31 mouse cellular contexts compared by ENCODE assay signal in the genomic region with DNA sequence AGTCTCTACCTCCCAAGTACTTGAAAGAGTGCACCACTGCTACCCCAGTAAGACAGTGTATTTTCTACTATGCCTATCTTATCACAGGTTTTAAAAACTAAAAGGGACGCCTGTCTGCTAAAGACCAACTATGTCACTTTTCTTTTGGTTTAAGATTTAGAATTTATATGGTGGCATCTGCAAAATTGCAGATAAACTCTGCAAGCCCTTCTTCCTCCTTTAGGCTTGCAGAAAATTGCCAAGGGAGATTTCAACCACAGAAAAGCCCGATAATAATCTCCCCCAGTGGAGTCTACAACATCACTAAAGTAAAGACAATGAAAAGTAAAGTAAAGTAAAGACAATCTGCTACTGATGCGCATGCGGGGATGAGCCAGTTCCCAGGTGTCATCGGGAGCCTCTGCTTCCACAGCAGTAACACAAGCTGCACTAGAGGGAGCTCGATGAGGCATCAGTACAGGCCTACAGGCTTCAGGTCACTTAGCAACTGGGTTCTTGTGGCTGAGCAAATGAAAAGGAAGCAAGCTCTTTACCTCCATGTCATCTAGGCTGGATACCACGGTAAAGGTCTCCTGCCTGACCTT. TPM values are rescaled to one million over a fixed set of nuclear protein-coding genes. Genes with fewer than 3 reads are reported as not detected.
DNase-seq lines count a peak whose midpoint lies in the region; ATAC-seq and TF ChIP-seq lines count a peak whose summit lies in the region.
"Had no signal": no experiment of that assay in that cellular context is flagged by ENCODE, and none has a peak within 500 bp of the region (broad histone marks: within the 10 kb centered on the region; RNA-seq: fewer than 3 reads in every experiment).

No protein-coding gene starts in this region.

- H3K27ac ChIP-seq in heart, embryonic 12.5 days (ENCODE audit: poor library complexity, severe bottlenecking) = peak overlapping the region; percentile 41
- H3K27ac ChIP-seq in liver, embryonic 14.5 days = 0 out of 2 replicates have a peak overlapping the region, but pooled peaks have one; percentile 7
- H3K27ac ChIP-seq: forebrain, embryonic 10.5 days; forebrain, embryonic 15.5 days; heart, adult 2 months; hindbrain, embryonic 13.5 days; neural tube, embryonic 15.5 days; stomach, postnatal 0 days had no signal

- H3K9ac ChIP-seq in heart, embryonic 12.5 days = no peak overlapping the region
- H3K9ac ChIP-seq in liver, embryonic 14.5 days (replicated peaks) = 0 out of 2 replicates have a peak overlapping the region, but pooled peaks have one; percentile 5
- H3K9ac ChIP-seq: forebrain, embryonic 15.5 days; hindbrain, embryonic 13.5 days; kidney, embryonic 15.5 days; neural tube, embryonic 15.5 days had no signal

- H3K4me2 ChIP-seq in heart, embryonic 12.5 days = no peak overlapping the region
- peak overlapping the region; percentile 6; the same call in 1 of the 2 replicates for H3K4me2 ChIP-seq in liver, embryonic 14.5 days (ENCODE audit: low read depth)
- H3K4me2 ChIP-seq: forebrain, embryonic 15.5 days; hindbrain, embryonic 13.5 days; kidney, embryonic 15.5 days; neural tube, embryonic 15.5 days had no signal

- H3K9me3 ChIP-seq in heart, embryonic 12.5 days (replicated peaks) = no peaks in the 10 kb centered on the region
- H3K9me3 ChIP-seq in G1E (replicated peaks) = no peaks in the 10 kb centered on the region
- no peaks in the 10 kb centered on the region for H3K9me3 ChIP-seq in liver, embryonic 14.5 days (ENCODE audit: control insufficient read depth, low read length)
- H3K9me3 ChIP-seq: forebrain, embryonic 10.5 days; forebrain, embryonic 15.5 days; hindbrain, embryonic 13.5 days; kidney, embryonic 15.5 days; neural tube, embryonic 15.5 days had no signal

- WGBS in heart, embryonic 12.5 days = 59% methylated on average over 7 of the region's 7 CpGs
- WGBS in liver, embryonic 14.5 days (ENCODE audit: insufficient replicate concordance) = 53% methylated on average over 7 of the region's 7 CpGs

- no peaks in the 10 kb centered on the region for H3K27me3 ChIP-seq in heart, embryonic 12.5 days (replicated peaks)
- H3K27me3 ChIP-seq in G1E (ENCODE audit: insufficient read depth, low read length) = peaks cover 10% of the 10 kb centered on the region
- peaks cover 6% of the 10 kb centered on the region for H3K27me3 ChIP-seq in liver, embryonic 14.5 days (ENCODE audit: control insufficient read depth, insufficient read depth, low read length)
- H3K27me3 ChIP-seq: forebrain, embryonic 15.5 days; neural tube, embryonic 15.5 days had no signal

- peaks cover 54% of the 10 kb centered on the region for H3K4me1 ChIP-seq in heart, embryonic 12.5 days (replicated peaks)
- peaks cover 49% of the 10 kb centered on the region for H3K4me1 ChIP-seq in G1E (ENCODE audit: insufficient read depth, low read depth, low read length)
- H3K4me1 ChIP-seq in liver, embryonic 14.5 days (replicated peaks; ENCODE audit: control insufficient read depth in 2 of 2, insufficient read depth in 2 of 2, low read length in 1 of 2) = peaks cover 30 to 31% of the 10 kb centered on the region in 2 experiments

- no peak for ATAC-seq in heart, embryonic 12.5 days (ENCODE audit: insufficient number of reproducible peaks, low FRiP score)
- ATAC-seq in G1E (ENCODE audit: extremely low read depth, insufficient number of reproducible peaks, low FRiP score, poor library complexity, severe bottlenecking) = peak; percentile 62
- ATAC-seq in common myeloid progenitor, adult 5-6 weeks (replicated peaks; ENCODE audit: low read depth, poor library complexity, severe bottlenecking) = peak; percentile 18; the same call in 1 of the 2 replicates
- no peak for ATAC-seq in liver, embryonic 14.5 days (ENCODE audit: insufficient read depth)
- ATAC-seq: forebrain, embryonic 15.5 days; lung, postnatal 0 days had no signal

- no peak for DNase-seq in heart, adult 11 months
- peak; percentile 65 for DNase-seq in G1E (ENCODE audit: low spot score)
- DNase-seq in liver, embryonic 14.5 days (ENCODE audit: low read depth in 3 of 3, low spot score in 3 of 3) = no peak
- DNase-seq in adrenal gland, adult 2 months = no peak
- DNase-seq in layer of hippocampus, adult 18-20 months (ENCODE audit: low spot score in 2 of 2) = no peak
- no peak for DNase-seq in right cerebral cortex, adult 18-20 months
- DNase-seq: adrenal gland, postnatal 25 days; cerebellum, adult 11-12 months; cerebellum, postnatal 14 days; gastrocnemius, postnatal 36 days; heart, adult 2 months; heart, postnatal 4 days; kidney, adult 11 months; kidney, postnatal 36 days; layer of hippocampus, postnatal 36 days; left cerebral cortex, postnatal 4 days; lung, adult 18-20 months; lung, postnatal 4 days; midbrain, embryonic 14.5 days; right cerebral cortex, postnatal 4 days; thymus, adult 2 months; thymus, postnatal 36 days had no signal

- TF ChIP-seq EP300 in liver, embryonic 14.5 days (IDR thresholded peaks at IDR 0.05; ENCODE audit: low read depth) = no peak

- H3K4me3 ChIP-seq in heart, embryonic 12.5 days = no peak overlapping the region
- H3K4me3 ChIP-seq in G1E (ENCODE audit: low read depth, low read length) = no peak overlapping the region; the same call in 1 of the 2 replicates
- no peak overlapping the region for H3K4me3 ChIP-seq in liver, embryonic 14.5 days (ENCODE audit: insufficient read depth in 1 of 2, low read depth in 2 of 2, low read length in 2 of 2)
- H3K4me3 ChIP-seq: forebrain, embryonic 10.5 days; forebrain, embryonic 15.5 days; heart, adult 2 months; hindbrain, embryonic 13.5 days; kidney, embryonic 15.5 days; neural tube, embryonic 15.5 days had no signal

- TF ChIP-seq CTCF in G1E (IDR thresholded peaks at IDR 0.05; ENCODE audit: low read depth, low read length) = no peak
- TF ChIP-seq CTCF in liver, embryonic 14.5 days (IDR thresholded peaks at IDR 0.05; ENCODE audit: low read depth) = peak; percentile 20; the same call in 1 of the 2 replicates

- H3K36me3 ChIP-seq in heart, embryonic 12.5 days = peaks cover 5% of the 10 kb centered on the region; the same call in 1 of the 2 replicates
- peaks cover 4% of the 10 kb centered on the region for H3K36me3 ChIP-seq in G1E (replicated peaks)
- no peaks in the 10 kb centered on the region for H3K36me3 ChIP-seq in liver, embryonic 14.5 days (replicated peaks; ENCODE audit: control insufficient read depth, insufficient read depth, low read depth)
- H3K36me3 ChIP-seq: forebrain, embryonic 10.5 days; forebrain, embryonic 15.5 days; hindbrain, embryonic 13.5 days; kidney, embryonic 15.5 days; neural tube, embryonic 15.5 days had no signal

RNA-seq across cellular contexts. Expression of a gene that starts 7.6 kb away (rescaled TPM):
- polyA plus RNA-seq in heart, embryonic 12.5 days (2016; fragmentation: Nextera tagmentation; extraction: Ambion mirVana) = 27.1 and 31.2 TPM in 2 replicates
- total RNA-seq in G1E (2014; fragmentation: Nextera tagmentation) (11.7 and 19.7 TPM in 2 replicates), G1E (2017) (8.1 and 8.8 TPM in 2 replicates)
- 12.8 and 13.8 TPM in 2 replicates for polyA plus RNA-seq in G1E (2012)
- total RNA-seq in common myeloid progenitor, adult 5-6 weeks (2017) = 13.3 and 22.0 TPM in 2 replicates
- polyA plus RNA-seq in liver, embryonic 14.5 days (2012; rRNA removed) = 2.2 and 3.7 TPM in 2 replicates
- 4.1 and 4.8 TPM in 2 replicates for polyA plus RNA-seq in liver, embryonic 14.5 days (2014; fragmentation: Nextera tagmentation; extraction: Ambion mirVana)
- 1 to 10 TPM; 7.6 to 8.6 TPM for total RNA-seq in adrenal gland, adult 2 months (2021)
- 6.6 TPM in 2 replicates for polyA plus RNA-seq in adrenal gland, adult 2 months (2012; rRNA removed)
- total RNA-seq in layer of hippocampus, adult 18-20 months (2021) = 10 to 100 TPM; 21.3 to 22.9 TPM

RNA-seq across cellular contexts. Expression of a gene that starts 40.4 kb away (rescaled TPM):
- polyA plus RNA-seq in heart, embryonic 12.5 days (2016; fragmentation: Nextera tagmentation; extraction: Ambion mirVana) = 22.7 and 23.8 TPM in 2 replicates
- total RNA-seq in G1E (2014; fragmentation: Nextera tagmentation) = 36.1 and 46.1 TPM in 2 replicates
- 21.5 and 23.1 TPM in 2 replicates for total RNA-seq in G1E (2017)
- 30.5 and 31.2 TPM in 2 replicates for polyA plus RNA-seq in G1E (2012)
- total RNA-seq in common myeloid progenitor, adult 5-6 weeks (2017) = 19.4 and 27.1 TPM in 2 replicates
- 9.4 and 9.5 TPM in 2 replicates for polyA plus RNA-seq in liver, embryonic 14.5 days (2012; rRNA removed)
- polyA plus RNA-seq in liver, embryonic 14.5 days (2014; fragmentation: Nextera tagmentation; extraction: Ambion mirVana) = 9.8 and 12.6 TPM in 2 replicates
- total RNA-seq in adrenal gland, adult 2 months (2021) = 10 to 100 TPM; 36.3 to 54.2 TPM
- polyA plus RNA-seq in adrenal gland, adult 2 months (2012; rRNA removed) = 38.1 and 43.4 TPM in 2 replicates
- total RNA-seq in layer of hippocampus, adult 18-20 months (2021) = 10 to 100 TPM; 26.3 to 28.4 TPM

Comparison
In these comparisons a context has a peak if more than half of its experiments do, and no peak if none do; other contexts are left out.
1. ATAC-seq: peak in G1E (single experiment) and common myeloid progenitor, adult 5-6 weeks (single experiment); none in heart, embryonic 12.5 days (single experiment) and liver, embryonic 14.5 days (single experiment).